Mouse (Mus musculus): ENCODE measurements at regions not wholly inside any gene's neighbourhood (a gene's known extent, or its start where the extent isn't known, plus 50 kb on each side); places are given as distances from the start of the nearest gene placed in this dataset.

- no peaks in the 10 kb centered on the region for H3K27me3 ChIP-seq (ENCODE audit: insufficient read depth, poor library complexity, severe bottlenecking)
- no peak overlapping the region for H3K4me3 ChIP-seq
- no peaks in the 10 kb centered on the region for H3K36me3 ChIP-seq
- no peak for DNase-seq (ENCODE audit: low spot score)
- no peaks in the 10 kb centered on the region for H3K9me3 ChIP-seq
- peaks cover 53% of the 10 kb centered on the region for H3K4me1 ChIP-seq
- 55% methylated on average over 8 of the region's 8 CpGs for WGBS
- H3K27ac ChIP-seq, result peak overlapping the region; percentile 89
Measured at GRCm38 (mm10) chr15:59174893-59175531, 285.9 kb downstream of the Gm49356 start.

- no peaks in the 10 kb centered on the region for H3K36me3 ChIP-seq
- no peaks in the 10 kb centered on the region for H3K27me3 ChIP-seq (ENCODE audit: insufficient read depth, poor library complexity, severe bottlenecking)
- no peak for DNase-seq (ENCODE audit: low spot score)
- H3K4me3 ChIP-seq, result no peak overlapping the region
- no peaks in the 10 kb centered on the region for H3K9me3 ChIP-seq
- peaks cover 18% of the 10 kb centered on the region for H3K4me1 ChIP-seq
- H3K27ac ChIP-seq, result peak overlapping the region; percentile 22; the same call in 1 of the 2 replicates
- WGBS, result 89% methylated on average over 3 of the region's 3 CpGs
Measured at GRCm38 (mm10) chr15:59180076-59180475, 291.0 kb downstream of the Gm49356 start.

GRCm38 (mm10) chr15:59184461-59184860 lies 295.4 kb downstream of the Gm49356 start:
- Histone ChIP-seq H3K27me3 (ENCODE audit: insufficient read depth, poor library complexity, severe bottlenecking) (no peaks in the 10 kb centered on the region), H3K9me3 (no peaks in the 10 kb centered on the region), H3K4me3 (no peak overlapping the region), H3K4me1 (peaks cover 21% of the 10 kb centered on the region), H3K36me3 (no peaks in the 10 kb centered on the region), H3K27ac (no peak overlapping the region)
- WGBS, result 81% methylated on average over 9 of the region's 9 CpGs
- DNase-seq (ENCODE audit: low spot score), result no peak

DNA sequence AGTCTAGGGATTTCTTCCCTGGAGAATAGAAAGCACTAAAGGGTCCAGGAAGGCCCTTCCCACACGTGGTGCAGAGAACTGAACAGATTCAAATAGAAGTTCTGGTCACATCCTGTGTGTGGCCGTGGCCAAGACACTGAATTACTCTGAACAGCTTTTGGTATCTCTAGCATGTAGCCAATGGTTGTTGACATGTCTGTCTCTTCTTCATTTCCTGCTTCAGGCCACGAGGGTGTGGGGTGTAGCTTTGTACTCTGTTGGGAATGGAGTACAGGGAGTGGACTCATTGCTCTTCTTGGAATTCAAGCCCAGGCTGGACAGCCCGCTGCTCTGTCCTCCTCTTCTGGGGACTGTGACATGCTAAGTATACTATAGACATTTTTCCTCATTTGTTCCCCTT lies 298.5 kb downstream of the Gm49356 start:
- H3K27ac ChIP-seq, result peak overlapping the region; percentile 75
- 63% methylated on average over 4 of the region's 4 CpGs for WGBS
- H3K4me1 ChIP-seq, result peaks cover 26% of the 10 kb centered on the region

DNA sequence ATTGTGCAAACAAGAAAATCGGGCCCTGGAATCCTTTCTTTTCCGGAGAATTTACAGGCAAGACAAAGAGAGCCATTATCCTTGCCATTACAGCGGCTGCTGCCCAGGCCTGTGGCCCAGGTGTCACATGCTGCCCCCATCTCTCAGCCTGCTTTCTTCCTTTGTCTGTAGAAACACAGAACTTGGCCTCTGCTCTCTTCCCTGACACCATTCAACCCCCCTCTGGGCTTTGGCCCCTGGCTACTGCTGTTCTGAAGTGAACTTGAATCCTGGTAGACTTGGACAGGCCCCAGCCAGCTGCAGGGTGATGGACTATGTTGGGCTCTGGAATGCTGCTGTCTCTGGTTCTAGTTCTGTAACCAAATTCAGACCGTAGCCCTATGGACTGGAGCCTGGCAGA lies 299.3 kb downstream of the Gm49356 start:
- 74% methylated on average over 4 of the region's 4 CpGs for WGBS
- Histone ChIP-seq H3K36me3 (no peaks in the 10 kb centered on the region), H3K27me3 (ENCODE audit: insufficient read depth, poor library complexity, severe bottlenecking) (no peaks in the 10 kb centered on the region), H3K27ac (peak overlapping the region; percentile 75), H3K4me1 (peaks cover 22% of the 10 kb centered on the region), H3K9me3 (no peaks in the 10 kb centered on the region), H3K4me3 (no peak overlapping the region)
- DNase-seq (ENCODE audit: low spot score), result no peak

More for the DNA sequence above, 298.5 kb downstream of the Gm49356 start:
- Histone ChIP-seq H3K27me3 (ENCODE audit: insufficient read depth, poor library complexity, severe bottlenecking) (no peaks in the 10 kb centered on the region), H3K9me3 (no peaks in the 10 kb centered on the region), H3K36me3 (no peaks in the 10 kb centered on the region), H3K4me3 (no peak overlapping the region)
- DNase-seq (ENCODE audit: low spot score), result no peak

- DNase-seq (ENCODE audit: low spot score), result no peak
- Histone ChIP-seq H3K4me1 (peaks cover 34% of the 10 kb centered on the region), H3K4me3 (no peak overlapping the region), H3K27ac (peak overlapping the region; percentile 13; the same call in 1 of the 2 replicates), H3K27me3 (ENCODE audit: insufficient read depth, poor library complexity, severe bottlenecking) (no peaks in the 10 kb centered on the region), H3K36me3 (no peaks in the 10 kb centered on the region), H3K9me3 (no peaks in the 10 kb centered on the region)
- WGBS, result 81% methylated on average over 5 of the region's 5 CpGs
Measured at GRCm38 (mm10) chr15:59190511-59190910, 301.4 kb downstream of the Gm49356 start.

- 59% methylated on average over 10 of the region's 10 CpGs for WGBS
- no peak for DNase-seq (ENCODE audit: low spot score)
- no peaks in the 10 kb centered on the region for H3K36me3 ChIP-seq
- H3K4me1 ChIP-seq, result peaks cover 56% of the 10 kb centered on the region
- H3K4me3 ChIP-seq, result no peak overlapping the region
- peak overlapping the region; percentile 92 for H3K27ac ChIP-seq
- no peaks in the 10 kb centered on the region for H3K9me3 ChIP-seq
- H3K27me3 ChIP-seq (ENCODE audit: insufficient read depth, poor library complexity, severe bottlenecking), result no peaks in the 10 kb centered on the region
Measured at GRCm38 (mm10) chr15:59194421-59194820, 305.3 kb downstream of the Gm49356 start.

GRCm38 (mm10) chr15:59196351-59196750 lies 307.3 kb downstream of the Gm49356 start:
- peak overlapping the region; percentile 92 for H3K27ac ChIP-seq
- no peak for DNase-seq (ENCODE audit: low spot score)
- WGBS, result 91% methylated on average over 5 of the region's 5 CpGs
- H3K36me3 ChIP-seq, result no peaks in the 10 kb centered on the region
- H3K4me3 ChIP-seq, result no peak overlapping the region
- H3K4me1 ChIP-seq, result peaks cover 57% of the 10 kb centered on the region
- H3K27me3 ChIP-seq (ENCODE audit: insufficient read depth, poor library complexity, severe bottlenecking), result no peaks in the 10 kb centered on the region
- no peaks in the 10 kb centered on the region for H3K9me3 ChIP-seq

GRCm38 (mm10) chr15:59197455-59198391 lies 308.6 kb downstream of the Gm49356 start:
- peak overlapping the region; percentile 45 for H3K4me3 ChIP-seq
- H3K27ac ChIP-seq, result peak overlapping the region; percentile 92
- no peaks in the 10 kb centered on the region for H3K9me3 ChIP-seq
- peak; percentile 95 for DNase-seq (ENCODE audit: low spot score)
- H3K36me3 ChIP-seq, result no peaks in the 10 kb centered on the region
- 7% methylated on average over 7 of the region's 7 CpGs for WGBS
- peaks cover 70% of the 10 kb centered on the region for H3K4me1 ChIP-seq
- no peaks in the 10 kb centered on the region for H3K27me3 ChIP-seq (ENCODE audit: insufficient read depth, poor library complexity, severe bottlenecking)

- Histone ChIP-seq H3K4me3 (no peak overlapping the region), H3K27me3 (ENCODE audit: insufficient read depth, poor library complexity, severe bottlenecking) (no peaks in the 10 kb centered on the region), H3K4me1 (peaks cover 75% of the 10 kb centered on the region), H3K27ac (peak overlapping the region; percentile 80; the same call in 1 of the 2 replicates), H3K36me3 (no peaks in the 10 kb centered on the region), H3K9me3 (no peaks in the 10 kb centered on the region)
- 73% methylated on average over 7 of the region's 7 CpGs for WGBS
- DNase-seq (ENCODE audit: low spot score), result no peak
Measured at GRCm38 (mm10) chr15:59201386-59201785, 312.3 kb downstream of the Gm49356 start.

DNA sequence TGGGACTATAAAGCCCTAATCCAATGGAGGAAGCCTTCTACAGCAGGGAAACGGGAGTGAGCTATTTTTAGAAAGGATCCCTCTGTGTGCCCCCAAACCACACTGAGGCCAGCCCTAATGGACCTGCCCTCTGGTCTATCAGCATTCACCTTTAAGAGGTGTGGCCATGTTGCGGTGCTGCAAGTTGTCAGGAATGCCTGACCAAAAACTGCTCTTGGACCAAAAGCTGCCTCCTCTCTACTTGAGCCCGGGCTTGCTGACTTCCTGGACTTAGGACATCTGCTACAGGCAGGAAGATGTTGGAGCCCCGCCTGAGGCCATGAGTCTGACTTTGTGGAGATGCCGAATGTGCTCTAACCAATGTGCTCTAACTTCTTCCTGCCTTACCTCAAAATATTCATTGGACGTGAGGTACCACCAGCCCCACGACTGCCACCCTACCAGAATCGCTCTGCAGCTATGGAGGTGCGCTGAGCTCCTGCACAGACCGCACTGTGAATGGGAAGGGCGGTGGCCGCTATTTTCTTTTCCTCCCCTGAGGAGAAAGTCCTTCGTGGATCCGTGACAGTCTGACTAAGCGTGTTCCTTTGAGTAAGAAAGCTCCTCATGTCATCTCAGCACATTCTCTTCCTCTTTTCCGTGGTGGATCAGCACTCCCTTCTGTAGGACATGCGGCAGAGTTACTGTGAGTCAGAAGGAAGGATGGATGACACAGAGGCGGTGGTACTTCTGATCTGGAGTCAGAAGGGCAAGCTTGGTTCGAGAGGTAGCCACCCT lies 313.0 kb downstream of the Gm49356 start:
- no peak for DNase-seq (ENCODE audit: low spot score)
- Histone ChIP-seq H3K36me3 (no peaks in the 10 kb centered on the region), H3K4me1 (peaks cover 68% of the 10 kb centered on the region), H3K27ac (peak overlapping the region; percentile 80), H3K27me3 (ENCODE audit: insufficient read depth, poor library complexity, severe bottlenecking) (no peaks in the 10 kb centered on the region), H3K9me3 (no peaks in the 10 kb centered on the region), H3K4me3 (no peak overlapping the region)
- WGBS, result 68% methylated on average over 19 of the region's 19 CpGs

DNA sequence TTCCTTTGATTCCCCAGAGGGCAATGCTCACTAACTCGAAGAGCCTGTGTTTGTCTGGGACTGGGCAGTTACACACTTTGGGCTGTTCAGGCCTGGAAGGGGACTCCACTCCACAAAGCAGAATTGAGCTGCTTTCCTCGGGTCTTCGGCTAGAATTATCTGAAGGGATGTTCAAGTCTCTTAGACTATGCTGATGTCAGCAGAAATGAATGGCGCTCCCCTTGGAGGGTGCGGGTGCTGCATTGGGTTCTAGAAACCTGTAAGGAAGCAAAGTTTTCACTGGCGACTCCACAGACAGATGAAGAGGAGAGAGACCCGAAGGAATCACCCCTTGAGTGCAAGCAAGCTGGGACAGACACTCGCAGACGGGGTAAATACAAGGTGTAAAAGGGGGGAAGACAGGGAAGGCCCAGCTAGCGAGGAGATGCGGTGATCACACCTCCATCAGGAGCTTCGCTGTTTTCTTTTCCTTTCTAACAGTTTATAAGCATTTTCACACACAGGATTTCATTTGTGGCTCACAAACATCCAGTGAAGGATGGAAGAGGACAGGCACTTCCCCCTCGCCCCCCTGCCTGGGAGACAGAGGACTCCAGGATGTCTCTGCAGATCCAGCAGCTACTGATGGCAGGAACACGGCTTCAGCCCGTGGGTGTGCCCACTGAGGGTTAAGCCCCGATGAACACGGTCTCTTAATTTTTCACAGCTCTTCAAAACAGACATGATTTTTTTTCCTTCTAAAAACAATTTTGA lies 314.2 kb downstream of the Gm49356 start:
- 67% methylated on average over 17 of the region's 17 CpGs for WGBS
- peak overlapping the region; percentile 80 for H3K27ac ChIP-seq
- no peaks in the 10 kb centered on the region for H3K9me3 ChIP-seq
- no peaks in the 10 kb centered on the region for H3K36me3 ChIP-seq
- H3K4me3 ChIP-seq, result no peak overlapping the region
- H3K27me3 ChIP-seq (ENCODE audit: insufficient read depth, poor library complexity, severe bottlenecking), result no peaks in the 10 kb centered on the region
- DNase-seq (ENCODE audit: low spot score), result no peak
- peaks cover 61% of the 10 kb centered on the region for H3K4me1 ChIP-seq
